Mouse (Mus musculus) heart, postnatal 14 days (tissue): ENCODE data around the gene Izumo2. TPM values are rescaled to one million over a fixed set of nuclear protein-coding genes. Genes with fewer than 3 reads are reported as not detected.
A peak's percentile ranks its signal among the peaks of the same experiment; 100 is the strongest.
"Not testable (repeated sequence)": the region's sequence is repeated elsewhere in the genome, so short reads cannot be mapped to it uniquely, and the experiment has no call there.

ENCODE experiments used
- DNase-seq, 2 experiments: peaks; one replicate each; pipeline ENCODE4 v3.0.0; 2021 to 2022
- intact Hi-C: fragments of 180-260 bp; cut with DNase I; formaldehyde crosslinking; loops from one replicate; pipeline ENCODE4 v1.15.1; 2025
- total RNA-seq, 2 experiments: library from RNA; stranded (reverse); gene quantifications; 2 replicates each; pipeline ENCODE4 v1.2.3; 2021

Izumo2 gene
- total RNA-seq, 2 experiments from 2014 or later, result not detected

- intact Hi-C loops, result no loop called here
- peak; percentile 75 to 81 for DNase-seq
Observed at GRCm38 (mm10) chr7:44697191-44697710, 11.3 kb upstream of the Izumo2 start.

DNA sequence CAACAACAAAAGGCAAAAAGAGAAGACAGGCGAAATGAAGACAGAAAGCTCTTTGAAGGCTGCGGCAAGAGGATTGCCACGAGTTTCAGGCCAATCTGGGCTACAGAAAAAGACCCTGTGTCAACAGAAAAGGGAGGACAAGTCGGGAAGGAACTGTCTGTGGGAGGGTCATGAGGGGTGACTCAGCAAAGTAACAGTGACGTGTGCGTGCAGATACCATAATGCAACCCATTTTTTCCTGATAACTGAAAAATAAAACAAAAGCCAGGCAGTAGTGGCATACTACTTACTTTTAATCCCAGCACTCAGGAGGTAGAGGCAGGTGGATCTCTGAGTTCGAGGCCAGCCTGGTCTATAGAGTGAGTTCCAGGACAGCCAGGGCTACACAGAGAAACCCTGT, 10.6 kb upstream of the Izumo2 start:
- intact Hi-C loops, result no loop called here
- no peak for DNase-seq

- intact Hi-C loops, result loop anchor here (5.0 kb wide), 2 partner anchors 35 to 50 kb away; no protein-coding TSS in a partner anchor
- peak; percentile 20 to 36 for DNase-seq
Observed at GRCm38 (mm10) chr7:44701921-44702320, 6.6 kb upstream of the Izumo2 start.

DNA sequence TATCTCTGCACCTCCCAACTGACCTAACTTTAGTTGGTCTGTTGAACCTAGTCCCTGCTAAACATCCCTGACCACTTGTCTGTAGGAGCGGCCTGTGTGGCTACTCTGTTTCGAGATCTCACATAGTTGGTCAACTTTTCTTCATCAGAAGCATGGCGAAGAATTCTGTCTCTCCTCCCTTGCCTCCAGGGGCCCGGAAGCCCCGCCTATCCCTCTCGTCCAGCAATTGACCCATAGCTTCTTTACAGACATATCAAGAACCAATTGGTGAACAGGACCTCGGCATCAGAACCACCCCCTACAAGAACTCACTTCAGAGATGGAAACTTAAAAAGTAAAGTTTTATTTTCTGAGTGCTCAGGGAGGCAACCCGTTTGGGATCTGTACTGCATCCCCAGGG, 5.6 kb upstream of the Izumo2 start:
- DNase-seq, result no peak
- intact Hi-C loops, result loop anchor here (5.0 kb wide), 2 partner anchors 36 to 51 kb away; no protein-coding TSS in a partner anchor

DNA sequence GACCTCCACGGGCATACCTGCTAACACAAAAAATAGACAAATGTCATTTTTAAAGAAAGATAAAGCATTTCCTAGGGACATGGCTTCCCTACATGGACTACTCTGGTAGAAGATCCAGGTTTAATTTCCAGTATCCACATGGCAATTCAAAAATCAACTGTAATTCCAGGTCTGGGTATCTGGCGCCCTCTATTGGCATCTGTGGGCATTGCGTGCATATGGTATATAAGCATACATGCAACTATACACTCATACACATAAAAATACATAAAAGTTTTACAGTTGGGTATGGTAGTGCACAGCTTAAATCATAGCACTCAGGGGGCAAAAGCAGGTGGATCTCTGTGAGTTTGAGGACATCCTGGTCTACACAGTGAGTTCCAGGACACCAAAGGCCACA, 4.2 kb upstream of the Izumo2 start:
- DNase-seq, result peak; percentile 36 to 52
- intact Hi-C loops, result loop anchor here (5.0 kb wide), 2 partner anchors 37 to 52 kb away; no protein-coding TSS in a partner anchor

- intact Hi-C loops, result no loop called here
- DNase-seq, result no peak
Observed at GRCm38 (mm10) chr7:44705086-44705485, 3.5 kb upstream of the Izumo2 start.

- intact Hi-C loops, result no loop called here
Observed at GRCm38 (mm10) chr7:44706322-44706721, 2.2 kb upstream of the Izumo2 start.

DNA sequence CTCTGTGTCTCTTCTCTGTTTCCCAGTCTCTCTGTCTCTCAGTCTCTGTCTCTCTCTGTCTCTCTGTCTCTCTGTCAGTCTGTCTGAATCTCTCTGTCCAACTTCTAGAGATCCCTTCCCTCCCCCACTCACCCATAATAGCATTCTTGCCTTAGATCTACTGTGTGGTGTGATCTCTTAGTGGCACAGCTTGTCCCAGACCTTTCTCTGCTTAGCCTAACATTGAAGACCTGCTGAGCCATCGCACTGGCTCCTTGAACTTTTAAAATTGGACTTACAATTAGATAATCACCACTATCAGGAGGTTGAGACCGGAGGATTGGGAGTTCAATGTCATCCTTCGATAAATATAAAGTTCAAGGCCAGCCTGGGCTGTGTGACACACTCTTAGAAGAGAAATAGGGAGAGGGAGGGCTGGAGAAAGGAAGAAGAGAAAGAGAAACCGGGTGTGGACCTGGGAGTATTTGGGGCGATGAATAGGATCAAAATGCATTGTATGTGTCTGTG, 1.3 kb upstream of the Izumo2 start:
- no peak for DNase-seq
- intact Hi-C loops, result no loop called here

More at GRCm38 (mm10) chr7:44706322-44706721, 2.2 kb upstream of the Izumo2 start:
- no peak for DNase-seq

- DNase-seq, intact Hi-C loops: not testable (repeated sequence)
Observed at GRCm38 (mm10) chr7:44708093-44708492, 449 bp upstream of the Izumo2 start.

DNA sequence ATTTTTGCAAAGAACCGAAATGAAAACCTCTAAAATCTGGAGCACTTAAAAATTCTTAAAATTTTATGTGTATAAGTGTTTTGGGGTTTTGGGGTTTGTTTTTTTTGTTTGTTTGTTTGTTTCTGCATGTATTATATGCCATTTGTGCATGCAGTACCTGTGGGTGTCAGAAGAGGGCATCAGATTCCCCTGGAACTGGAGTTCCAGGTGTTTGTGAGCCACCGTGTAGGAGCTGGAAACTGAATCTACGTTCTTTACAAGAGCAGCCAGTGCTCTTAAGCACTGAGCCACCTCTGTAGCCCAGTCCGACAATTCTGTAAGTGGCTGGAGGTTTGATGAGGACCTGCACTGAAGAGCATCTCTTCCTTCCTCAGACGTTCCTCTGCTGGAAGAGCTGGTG, 1.3 kb downstream of the Izumo2 start:
- intact Hi-C loops, result no loop called here
- DNase-seq, result no peak

DNA sequence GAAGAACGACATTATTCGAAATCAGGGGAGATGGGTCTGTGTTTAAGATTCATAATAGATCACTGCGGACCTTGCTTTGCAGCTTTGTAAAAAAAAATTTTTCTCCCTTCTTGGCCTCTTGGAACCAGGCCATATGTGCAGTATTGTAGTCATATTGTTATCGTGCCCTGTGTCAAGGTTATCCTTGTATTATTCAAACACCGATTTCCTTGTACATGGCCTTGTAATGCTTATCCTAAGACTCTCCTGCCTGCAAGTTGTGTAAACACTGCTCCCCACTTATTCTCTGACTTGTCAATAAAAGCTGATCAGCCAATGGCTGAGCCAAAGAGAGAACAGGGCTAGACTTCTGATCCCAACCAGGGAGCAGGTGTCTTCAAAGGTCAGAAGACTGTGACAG, 13.5 kb downstream of the Izumo2 start:
- intact Hi-C loops, result loop anchor here (10.0 kb wide), 1 partner anchor 233 kb away; no protein-coding TSS in a partner anchor
- no peak for DNase-seq

DNA sequence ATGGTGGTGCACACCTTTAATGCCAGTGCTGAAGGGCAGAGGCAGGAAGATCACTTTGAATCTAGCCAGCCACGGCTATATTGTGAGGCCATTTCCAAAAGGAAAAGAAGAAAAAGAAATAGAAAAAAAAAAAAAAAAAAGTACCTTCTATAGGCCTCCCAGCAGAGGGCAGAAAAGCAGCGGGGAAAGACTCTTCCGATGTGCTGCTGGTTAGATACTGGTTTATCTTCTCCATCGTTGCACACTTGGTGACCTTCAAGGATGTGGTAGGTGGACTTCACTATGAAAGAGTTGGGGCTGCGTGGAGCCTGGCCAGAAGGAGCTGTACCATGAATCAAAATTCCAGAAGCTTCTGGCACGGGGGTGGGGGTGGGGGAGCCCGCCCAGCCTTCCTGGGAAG, 15.8 kb downstream of the Izumo2 start:
- intact Hi-C loops, result loop anchor here (1.0 to 10.0 kb wide), 2 partner anchors 100 to 230 kb away; no protein-coding TSS in a partner anchor
- DNase-seq, result peak in 1 of 2 experiments; percentile 4

- intact Hi-C loops, result loop anchor here (10.0 kb wide), 1 partner anchor 228 kb away; no protein-coding TSS in a partner anchor
Observed at GRCm38 (mm10) chr7:44726343-44726742, 17.8 kb downstream of the Izumo2 start.

GRCm38 (mm10) chr7:44727151-44727550, 18.6 kb downstream of the Izumo2 start:
- intact Hi-C loops, result loop anchor here (10.0 kb wide), 1 partner anchor 228 kb away; no protein-coding TSS in a partner anchor
- DNase-seq, result no peak

More at GRCm38 (mm10) chr7:44726343-44726742, 17.8 kb downstream of the Izumo2 start:
- DNase-seq, result no peak

- intact Hi-C loops, result loop anchor here (10.0 kb wide), 1 partner anchor 226 kb away; no protein-coding TSS in a partner anchor
- no peak for DNase-seq
Observed at GRCm38 (mm10) chr7:44728082-44728975, 19.8 kb downstream of the Izumo2 start.

DNA sequence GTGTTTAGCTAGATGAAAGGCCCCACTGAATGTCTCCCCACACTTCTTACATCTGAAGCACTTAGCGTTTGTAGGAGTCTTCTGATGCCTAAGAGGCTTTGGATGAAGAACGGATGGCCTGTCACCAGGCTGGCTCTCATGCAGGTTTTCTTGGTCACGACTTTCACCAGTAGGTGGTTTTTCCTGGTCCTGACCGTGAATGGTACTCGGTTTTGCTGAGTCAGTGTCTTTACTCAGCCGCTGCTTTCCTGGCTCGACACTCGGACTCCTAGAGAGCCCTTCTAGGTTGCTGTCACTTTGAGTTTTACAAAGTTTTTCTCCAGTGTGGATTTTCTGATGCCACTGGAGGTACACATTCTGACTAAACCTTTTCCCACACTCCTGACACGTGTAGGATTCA, 25.2 kb downstream of the Izumo2 start:
- no peak for DNase-seq
- intact Hi-C loops, result no loop called here

DNA sequence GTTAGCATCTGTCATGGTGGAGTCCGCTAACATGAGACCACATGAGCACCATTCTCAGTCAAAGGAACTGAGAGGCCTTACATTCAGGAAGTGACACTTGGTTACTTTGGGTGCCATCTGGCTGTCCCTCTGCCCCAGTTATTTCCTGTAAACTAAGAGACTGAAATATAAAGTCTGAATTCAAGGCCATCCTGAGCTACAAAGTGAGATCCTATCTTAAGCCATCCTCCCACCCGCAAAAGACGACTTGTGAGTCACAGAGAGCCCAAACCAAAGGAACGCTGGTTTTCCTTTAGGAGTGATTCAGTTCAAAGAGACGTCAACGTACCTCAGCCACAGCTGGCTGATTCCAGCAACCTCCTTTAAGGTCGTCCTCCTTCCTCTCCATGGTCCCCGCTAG, 32.8 kb downstream of the Izumo2 start:
- intact Hi-C loops, result no loop called here
- DNase-seq, result no peak

GRCm38 (mm10) chr7:44744270-44744669, 35.7 kb downstream of the Izumo2 start:
- intact Hi-C loops, result loop anchor here (2.0 kb wide), 1 partner anchor 75 kb away; no protein-coding TSS in a partner anchor
- no peak for DNase-seq

DNA sequence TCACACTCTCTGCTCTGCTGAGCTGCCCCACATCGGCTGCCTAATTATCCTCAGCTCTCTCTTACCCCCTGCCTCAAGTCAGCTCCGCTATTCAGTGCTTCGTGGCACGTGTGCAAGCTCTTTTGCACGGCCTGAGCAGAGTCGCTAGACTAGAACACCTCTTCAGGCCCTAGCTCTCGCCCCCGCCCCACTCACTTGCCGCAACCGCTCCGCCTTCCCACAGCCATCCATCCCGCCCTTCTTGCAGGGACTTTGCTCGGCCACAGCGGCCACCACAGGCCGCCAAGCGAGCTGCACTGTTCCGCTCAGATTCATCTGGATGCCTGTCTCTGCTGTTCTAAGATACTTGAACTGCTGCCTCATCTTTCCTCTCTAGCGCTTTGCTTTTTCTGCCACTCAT, 36.5 kb downstream of the Izumo2 start:
- peak; percentile 76 to 77 for DNase-seq
- intact Hi-C loops, result loop anchor here (2.0 kb wide), 1 partner anchor 74 kb away; no protein-coding TSS in a partner anchor

DNA sequence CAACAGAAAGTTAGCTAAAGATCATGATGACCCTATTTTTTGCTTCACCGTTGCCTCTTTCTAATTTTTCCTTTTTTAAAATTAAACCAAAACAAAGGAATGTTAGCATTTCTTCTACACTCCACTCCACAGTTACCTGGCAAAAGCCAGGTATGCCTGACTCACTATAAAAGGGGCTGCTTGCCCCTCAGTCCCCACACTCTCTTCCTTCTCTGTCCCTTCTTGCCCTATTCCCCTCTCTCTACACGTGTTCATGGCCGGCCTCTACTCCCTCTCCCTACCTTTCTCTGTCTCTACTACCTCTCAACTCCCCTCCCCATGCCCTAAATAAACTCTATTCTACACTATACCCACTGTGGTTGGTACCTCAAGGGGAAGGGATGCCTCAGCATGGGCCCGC, 38.6 kb downstream of the Izumo2 start:
- intact Hi-C loops, result no loop called here
- DNase-seq, result no peak
